Mouse (Mus musculus) lung, adult 18-20 months (tissue): Measurements from ENCODE around the gene Cdsn.

ENCODE experiments used
- DNase-seq, 2 experiments: peaks; one replicate each; pipeline ENCODE4 v3.0.0; 2022; ENCODE audit warnings: mixed read lengths in 2 of 2

Gene Cdsn

GRCm38 (mm10) chr17:35578211-35578610 lies 26.3 kb downstream of the Cdsn start:
- DNase-seq = peak; percentile 68 to 82

GRCm38 (mm10) chr17:35582900-35583299 lies 31.0 kb downstream of the Cdsn start:
- DNase-seq = no peak

GRCm38 (mm10) chr17:35584330-35584937 lies 32.5 kb downstream of the Cdsn start:
- peak; percentile 60 to 63 for DNase-seq

- no peak for DNase-seq
Measured at GRCm38 (mm10) chr17:35587291-35587690, 35.4 kb downstream of the Cdsn start.

- DNase-seq = no peak
Measured at GRCm38 (mm10) chr17:35588387-35588786, 36.5 kb downstream of the Cdsn start.

GRCm38 (mm10) chr17:35590410-35591218 lies 38.7 kb downstream of the Cdsn start:
- DNase-seq = peak; percentile 54 to 70

GRCm38 (mm10) chr17:35591219-35591578 lies 39.3 kb downstream of the Cdsn start:
- DNase-seq = no peak

- no peak for DNase-seq
Measured at GRCm38 (mm10) chr17:35591731-35592130, 39.8 kb downstream of the Cdsn start.

- no peak for DNase-seq
Measured at GRCm38 (mm10) chr17:35592131-35592530, 40.2 kb downstream of the Cdsn start.

GRCm38 (mm10) chr17:35593786-35594185 lies 41.9 kb downstream of the Cdsn start:
- no peak for DNase-seq

- no peak for DNase-seq
Measured at GRCm38 (mm10) chr17:35594456-35594855, 42.5 kb downstream of the Cdsn start.

- DNase-seq = no peak
Measured at GRCm38 (mm10) chr17:35597399-35597798, 45.5 kb downstream of the Cdsn start.

- no peak for DNase-seq
Measured at GRCm38 (mm10) chr17:35601249-35601648, 49.3 kb downstream of the Cdsn start, which contains the start of gene Sfta2. Gene Sfta2 (plus strand): TSS chr17:35601549.

GRCm38 (mm10) chr17:35601736-35602354 lies 49.9 kb downstream of the Cdsn start:
- DNase-seq = no peak
